Mouse (Mus musculus) limb, embryonic 13.5 days (tissue): ENCODE data around the gene Lrp6. TPM values are rescaled to one million over a fixed set of nuclear protein-coding genes. Genes with fewer than 3 reads are reported as not detected.

Experiments used
- ATAC-seq: fragments of 200-750 bp; cut with Nextera tagmentation; 2 replicates; pipeline ENCODE4 v1.8.0; 2017; ENCODE audit warnings: low read depth, moderate number of reproducible peaks, moderate TSS enrichment; ENCODE audit not compliant: low FRiP score
- H3K27ac ChIP-seq: fragments of 300-500 bp; sonication (generic); 2 replicates; pipeline ENCODE4 v1.5.1; 2015; ENCODE audit warnings: inconsistent platforms, mild to moderate bottlenecking, moderate library complexity
- H3K27me3 ChIP-seq: fragments of 300-500 bp; sonication (generic); 2 replicates; pipeline ENCODE4 v1.6.1; 2015; ENCODE audit warnings: mild to moderate bottlenecking, inconsistent platforms
- H3K36me3 ChIP-seq: fragments of 300-500 bp; sonication (generic); 2 replicates; pipeline ENCODE4 v1.6.1; 2015; ENCODE audit warnings: inconsistent platforms, mild to moderate bottlenecking, moderate library complexity
- H3K4me1 ChIP-seq: fragments of 300-500 bp; sonication (generic); 2 replicates; pipeline ENCODE4 v1.6.1; 2015; ENCODE audit warnings: inconsistent platforms
- H3K4me2 ChIP-seq: fragments of 300-500 bp; sonication (generic); replicated peaks from 2 replicates; pipeline ENCODE4 v1.6.1; 2015; ENCODE audit warnings: inconsistent platforms, mild to moderate bottlenecking, moderate library complexity
- H3K4me3 ChIP-seq: fragments of 300-500 bp; sonication (generic); 2 replicates; pipeline ENCODE4 v1.5.1; 2015; ENCODE audit warnings: moderate library complexity, mild to moderate bottlenecking, inconsistent platforms
- H3K9ac ChIP-seq: fragments of 300-500 bp; sonication (generic); 2 replicates; pipeline ENCODE4 v1.6.1; 2015; ENCODE audit warnings: mild to moderate bottlenecking, inconsistent platforms
- H3K9me3 ChIP-seq: fragments of 300-500 bp; sonication (generic); 2 replicates; pipeline ENCODE4 v1.6.1; 2016; ENCODE audit warnings: inconsistent platforms
- WGBS: fragments of 180-500 bp; shearing (Covaris S2); methylation state at CpG from one replicate; pipeline ENCODE4 v1.1.7; 2015; 5-methylcytosine and 5-hydroxymethylcytosine counted together
- polyA plus RNA-seq: library from polyadenylated mRNA; unstranded; fragments of >200 nt; fragmentation: Nextera tagmentation; extraction: Ambion mirVana; gene quantifications from 2 replicates; pipeline ENCODE4 v1.2.1, GENCODE M21; 2015

Gene Lrp6
- polyA plus RNA-seq, 1 experiment from 2014 or later: 37.5 TPM

DNA sequence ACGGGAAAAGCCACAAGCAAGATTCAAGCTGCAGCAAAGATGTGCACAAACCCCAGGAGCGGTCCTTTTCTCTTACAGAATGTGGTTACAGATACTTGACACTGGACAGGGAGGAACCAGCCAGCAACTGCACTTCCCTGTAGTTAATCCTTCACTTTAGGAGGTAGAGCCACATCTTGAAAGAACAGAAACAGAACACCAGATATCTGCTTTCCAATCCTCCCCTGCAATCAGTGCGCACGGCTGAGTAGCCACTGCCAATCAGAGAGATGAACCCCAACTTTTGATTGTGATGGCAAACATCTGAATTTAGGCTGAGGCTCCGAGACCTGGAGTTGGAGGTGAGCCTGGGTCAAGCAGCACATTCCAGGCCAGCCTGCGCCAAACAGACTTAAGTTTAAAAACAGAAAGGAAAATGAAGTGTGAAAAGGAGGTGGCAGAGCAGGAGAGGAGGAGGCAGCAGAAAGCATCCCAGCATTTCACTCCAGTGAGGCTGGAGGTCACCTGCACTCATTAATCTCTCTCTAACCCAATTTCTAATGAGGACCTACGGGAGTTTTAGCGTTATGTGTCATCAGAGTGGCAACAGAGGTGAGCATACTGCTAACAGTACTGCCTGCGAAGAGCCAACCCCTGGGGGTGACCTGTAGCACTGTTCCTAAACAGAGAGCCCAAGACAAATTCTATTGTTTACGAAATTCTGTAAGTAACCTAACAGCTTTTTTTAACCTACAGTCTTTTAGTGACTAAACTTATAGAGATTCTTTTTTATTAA is 39.8 kb downstream of the Lrp6 start:
- no peak for ATAC-seq
- Histone ChIP-seq H3K27ac (no peak overlapping the region; the same call in 1 of the 2 replicates), H3K27me3 (no peaks in the 10 kb centered on the region), H3K4me2 (no peak overlapping the region), H3K4me1 (peaks cover 47% of the 10 kb centered on the region), H3K36me3 (peaks cover 12% of the 10 kb centered on the region), H3K9ac (no peak overlapping the region), H3K9me3 (0 out of 2 replicates have a peak, but pooled peaks cover 6% of the 10 kb centered on the region), H3K4me3 (no peak overlapping the region)
- WGBS: 52% methylated on average over 10 of the region's 10 CpGs

- no peaks in the 10 kb centered on the region for H3K27me3 ChIP-seq
- 89% methylated on average over 5 of the region's 5 CpGs for WGBS
- no peak for ATAC-seq
- H3K4me2 ChIP-seq: no peak overlapping the region
- H3K36me3 ChIP-seq: peaks cover 12% of the 10 kb centered on the region
- H3K4me1 ChIP-seq: peaks cover 52% of the 10 kb centered on the region
- H3K4me3 ChIP-seq: no peak overlapping the region
- no peak overlapping the region for H3K9ac ChIP-seq
- H3K27ac ChIP-seq: no peak overlapping the region
- H3K9me3 ChIP-seq: 0 out of 2 replicates have a peak, but pooled peaks cover 6% of the 10 kb centered on the region
Measured at GRCm38 (mm10) chr6:134526275-134526674, 40.5 kb downstream of the Lrp6 start.

GRCm38 (mm10) chr6:134521411-134521810 is 45.4 kb downstream of the Lrp6 start:
- Histone ChIP-seq H3K27me3 (no peaks in the 10 kb centered on the region), H3K9me3 (no peaks in the 10 kb centered on the region), H3K4me1 (peaks cover 45% of the 10 kb centered on the region), H3K9ac (no peak overlapping the region), H3K4me2 (no peak overlapping the region), H3K4me3 (no peak overlapping the region), H3K36me3 (peaks cover 10% of the 10 kb centered on the region), H3K27ac (no peak overlapping the region)
- WGBS: 70% methylated on average over 10 of the region's 10 CpGs
- no peak for ATAC-seq

DNA sequence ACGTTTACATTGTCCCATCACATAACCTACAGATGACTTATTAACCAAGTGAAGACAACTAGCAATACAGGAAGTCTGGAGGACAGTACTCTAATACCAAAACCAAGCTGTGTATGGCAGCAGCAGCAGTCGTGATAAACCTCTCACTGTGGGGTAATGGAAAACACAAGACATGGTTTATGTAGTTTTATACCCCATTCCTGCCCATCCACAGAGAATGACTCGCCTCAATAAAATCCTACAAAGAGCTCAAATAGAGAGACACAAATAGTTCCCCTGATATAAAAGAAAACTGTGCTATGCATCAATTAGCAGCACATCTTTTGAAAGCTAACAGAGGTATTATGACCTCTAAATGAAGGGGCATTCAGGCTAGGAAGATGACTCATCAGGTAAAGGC is 45.9 kb downstream of the Lrp6 start:
- ATAC-seq: no peak
- 48% methylated on average over 3 of the region's 3 CpGs for WGBS
- no peaks in the 10 kb centered on the region for H3K27me3 ChIP-seq
- no peak overlapping the region for H3K27ac ChIP-seq
- H3K36me3 ChIP-seq: peaks cover 10% of the 10 kb centered on the region
- H3K4me2 ChIP-seq: no peak overlapping the region
- H3K4me1 ChIP-seq: peaks cover 48% of the 10 kb centered on the region
- no peak overlapping the region for H3K4me3 ChIP-seq
- no peaks in the 10 kb centered on the region for H3K9me3 ChIP-seq
- no peak overlapping the region for H3K9ac ChIP-seq

- Histone ChIP-seq H3K4me3 (no peak overlapping the region), H3K36me3 (peaks cover 6% of the 10 kb centered on the region), H3K9me3 (no peaks in the 10 kb centered on the region), H3K27ac (no peak overlapping the region), H3K4me1 (peaks cover 51% of the 10 kb centered on the region), H3K27me3 (no peaks in the 10 kb centered on the region), H3K4me2 (no peak overlapping the region), H3K9ac (no peak overlapping the region)
- 59% methylated on average over 5 of the region's 5 CpGs for WGBS
- no peak for ATAC-seq
Measured at GRCm38 (mm10) chr6:134518450-134518849, 48.3 kb downstream of the Lrp6 start.

GRCm38 (mm10) chr6:134517141-134517540 is 49.6 kb downstream of the Lrp6 start:
- H3K4me2 ChIP-seq: no peak overlapping the region
- H3K9me3 ChIP-seq: no peaks in the 10 kb centered on the region
- H3K9ac ChIP-seq: no peak overlapping the region
- no peak overlapping the region for H3K4me3 ChIP-seq
- no peak overlapping the region for H3K27ac ChIP-seq
- peaks cover 6% of the 10 kb centered on the region for H3K36me3 ChIP-seq
- peaks cover 60% of the 10 kb centered on the region for H3K4me1 ChIP-seq
- 60% methylated on average over 4 of the region's 4 CpGs for WGBS
- no peak for ATAC-seq
- H3K27me3 ChIP-seq: no peaks in the 10 kb centered on the region

DNA sequence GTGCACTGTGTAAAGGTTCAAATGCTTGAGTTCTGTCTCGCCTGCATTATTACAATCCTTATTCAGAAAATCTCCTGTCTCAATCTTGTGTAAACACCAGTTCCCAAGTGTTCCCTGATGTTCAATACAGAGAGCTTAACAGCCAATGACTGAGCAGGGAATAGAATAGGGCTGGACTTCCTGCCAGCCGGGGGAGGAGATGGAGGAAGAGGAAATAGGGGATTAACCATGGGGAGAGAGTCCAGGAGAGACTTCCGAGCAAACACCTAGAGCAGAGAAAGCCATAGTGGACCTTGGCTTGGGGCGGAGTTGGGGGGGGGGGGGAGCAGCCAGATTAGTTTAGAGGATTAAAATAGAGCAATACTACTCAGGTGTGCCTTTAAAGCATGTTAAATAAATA is 51.3 kb downstream of the Lrp6 start:
- H3K9ac ChIP-seq: no peak overlapping the region
- peaks cover 10% of the 10 kb centered on the region for H3K36me3 ChIP-seq
- H3K9me3 ChIP-seq: no peaks in the 10 kb centered on the region
- no peak overlapping the region for H3K27ac ChIP-seq
- H3K4me3 ChIP-seq: no peak overlapping the region
- no peaks in the 10 kb centered on the region for H3K27me3 ChIP-seq
- peaks cover 56% of the 10 kb centered on the region for H3K4me1 ChIP-seq
- no peak overlapping the region for H3K4me2 ChIP-seq
- 51% methylated on average over 4 of the region's 4 CpGs for WGBS
- 0 out of 2 replicates have a peak, but pooled peaks have one; percentile 44 for ATAC-seq

GRCm38 (mm10) chr6:134513896-134514510 is 52.8 kb downstream of the Lrp6 start:
- H3K27me3 ChIP-seq: no peaks in the 10 kb centered on the region
- ATAC-seq: no peak
- H3K4me3 ChIP-seq: no peak overlapping the region
- H3K9ac ChIP-seq: no peak overlapping the region
- H3K27ac ChIP-seq: no peak overlapping the region; the same call in 1 of the 2 replicates
- peaks cover 63% of the 10 kb centered on the region for H3K4me1 ChIP-seq
- 88% methylated on average over 3 of the region's 3 CpGs for whole genome bisulfite sequencing
- 0 out of 2 replicates have a peak, but pooled peaks cover 4% of the 10 kb centered on the region for H3K36me3 ChIP-seq
- no peak overlapping the region for H3K4me2 ChIP-seq
- no peaks in the 10 kb centered on the region for H3K9me3 ChIP-seq

DNA sequence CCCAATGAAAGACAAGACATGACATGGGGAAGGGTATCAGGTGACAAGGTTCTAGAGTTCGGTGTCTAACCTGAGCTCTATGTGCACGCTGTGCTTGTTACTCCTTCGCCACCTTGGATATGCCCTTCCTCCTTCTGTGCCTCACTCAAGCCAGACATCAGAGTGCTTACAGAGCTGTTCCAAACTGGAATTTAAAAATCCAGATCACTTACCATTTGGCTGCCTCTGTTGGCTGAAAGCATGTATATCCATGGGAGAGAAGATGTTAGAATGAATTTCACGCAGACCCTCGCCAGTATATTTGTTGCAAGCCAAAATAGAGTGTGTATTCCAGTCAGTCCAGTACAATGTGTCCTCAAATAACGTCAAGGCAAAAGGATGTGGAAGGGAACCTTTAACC is 53.8 kb downstream of the Lrp6 start:
- H3K9me3 ChIP-seq: no peaks in the 10 kb centered on the region
- 0 out of 2 replicates have a peak, but pooled peaks cover 6% of the 10 kb centered on the region for H3K36me3 ChIP-seq
- H3K27me3 ChIP-seq: no peaks in the 10 kb centered on the region
- no peak overlapping the region for H3K4me2 ChIP-seq
- no peak for ATAC-seq
- H3K27ac ChIP-seq: no peak overlapping the region
- no peak overlapping the region for H3K4me3 ChIP-seq
- no peak overlapping the region for H3K9ac ChIP-seq
- WGBS: 76% methylated on average over 6 of the region's 6 CpGs
- peaks cover 57% of the 10 kb centered on the region for H3K4me1 ChIP-seq

DNA sequence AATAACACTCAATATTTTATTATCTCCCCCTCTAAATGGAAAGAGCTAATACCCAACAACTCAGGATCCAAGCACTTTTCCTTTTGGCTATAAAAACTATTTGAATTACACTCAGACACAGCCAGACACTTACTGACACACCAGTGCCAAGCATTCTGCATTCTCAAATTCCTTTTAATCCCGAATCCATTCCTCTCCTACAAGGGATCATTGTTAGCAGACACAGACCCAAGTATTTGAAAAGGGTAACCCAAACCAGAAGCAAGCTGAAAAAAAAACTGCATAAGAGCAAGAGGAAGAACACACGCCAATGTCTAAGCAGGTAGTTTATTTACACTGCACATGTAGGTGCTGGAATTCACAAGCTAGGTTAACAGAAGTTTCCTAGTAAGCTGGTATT is 54.3 kb downstream of the Lrp6 start:
- Histone ChIP-seq H3K4me2 (no peak overlapping the region), H3K27ac (no peak overlapping the region), H3K27me3 (no peaks in the 10 kb centered on the region), H3K9me3 (no peaks in the 10 kb centered on the region), H3K4me3 (no peak overlapping the region), H3K4me1 (peaks cover 54% of the 10 kb centered on the region), H3K36me3 (peaks cover 7% of the 10 kb centered on the region), H3K9ac (no peak overlapping the region)
- no peak for ATAC-seq
- 48% methylated on average over 2 of the region's 2 CpGs for WGBS

DNA sequence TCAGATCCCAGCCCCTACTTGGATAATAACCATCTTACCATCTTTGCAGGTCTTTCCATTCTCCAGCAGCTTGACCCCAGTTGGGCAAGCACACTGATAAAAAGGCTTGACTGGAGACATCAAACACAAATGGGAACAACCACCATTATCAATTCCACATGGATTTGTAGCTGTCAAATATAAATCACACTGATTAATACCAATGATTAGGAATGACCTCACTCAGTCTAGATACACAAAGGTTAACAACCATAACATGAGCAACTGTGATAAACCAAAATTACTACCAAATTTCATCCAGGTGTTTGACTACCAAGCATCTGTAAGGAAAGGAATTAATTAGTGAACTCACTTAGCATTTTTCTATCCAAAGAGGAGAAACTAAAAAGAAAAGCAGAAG is 55.6 kb downstream of the Lrp6 start:
- ATAC-seq: no peak

DNA sequence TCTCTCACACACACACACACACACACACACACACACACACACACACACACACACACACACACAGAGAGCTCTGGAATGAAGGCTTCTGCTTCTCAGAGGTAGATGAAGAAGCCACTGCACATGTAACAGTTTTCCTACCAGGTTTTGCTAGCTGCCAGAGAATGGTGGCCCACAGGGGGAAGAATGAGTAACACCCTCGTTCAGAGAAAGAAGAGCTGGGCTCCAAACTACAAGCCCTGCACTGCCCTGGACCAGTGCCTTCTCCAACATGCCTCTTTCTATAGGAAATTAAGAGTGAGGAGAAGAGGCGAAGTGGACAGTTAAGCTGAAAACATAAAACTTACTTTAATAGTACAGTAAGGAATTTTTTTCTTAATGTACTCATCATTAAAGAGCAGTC is 56.5 kb downstream of the Lrp6 start:
- Histone ChIP-seq H3K4me1 (peaks cover 46% of the 10 kb centered on the region), H3K27ac (no peak overlapping the region; the same call in 1 of the 2 replicates), H3K36me3 (peaks cover 26% of the 10 kb centered on the region), H3K9ac (no peak overlapping the region), H3K4me3 (no peak overlapping the region), H3K9me3 (no peaks in the 10 kb centered on the region), H3K27me3 (no peaks in the 10 kb centered on the region), H3K4me2 (no peak overlapping the region)
- WGBS: 40% methylated on average over 2 of the region's 2 CpGs
- no peak for ATAC-seq

More for the DNA sequence above, 55.6 kb downstream of the Lrp6 start:
- no peak overlapping the region for H3K4me3 ChIP-seq
- peaks cover 46% of the 10 kb centered on the region for H3K4me1 ChIP-seq
- H3K9ac ChIP-seq: no peak overlapping the region
- H3K4me2 ChIP-seq: no peak overlapping the region
- no peaks in the 10 kb centered on the region for H3K27me3 ChIP-seq
- H3K27ac ChIP-seq: no peak overlapping the region
- H3K9me3 ChIP-seq: no peaks in the 10 kb centered on the region
- peaks cover 20% of the 10 kb centered on the region for H3K36me3 ChIP-seq
